Mouse (Mus musculus) megakaryocyte-erythroid progenitor cell, adult 5-6 weeks (primary cell): Measurements from ENCODE around the gene 6330403K07Rik. TPM values are rescaled to one million over a fixed set of nuclear protein-coding genes. Genes with fewer than 3 reads are reported as not detected.

Experiments used
- ATAC-seq: replicated peaks from 2 replicates; pipeline ENCODE4 v1.8.0; 2016; ENCODE audit warnings: mild to moderate bottlenecking, inconsistent platforms; ENCODE audit not compliant: severe bottlenecking, poor library complexity, low FRiP score, low TSS enrichment
- total RNA-seq, 2 experiments: library from RNA; stranded (forward) in 1 of 2; stranded (reverse) in 1 of 2; fragments of 200-1000, 215-1000 nt in 1 of 2; fragments of >200 nt in 1 of 2; fragmentation: Nextera tagmentation in 1 of 2; gene quantifications; 2 replicates each; pipeline ENCODE4 v1.2.3; 2014 to 2017

The 6330403K07Rik gene
- total RNA-seq, 2 experiments from 2014 or later, result not detected

GRCm38 (mm10) chr11:71003611-71004315 lies 29.6 kb downstream of the 6330403K07Rik start:
- peak; percentile 50 for ATAC-seq

- no peak for ATAC-seq
Observed at GRCm38 (mm10) chr11:71001167-71001566, 32.1 kb downstream of the 6330403K07Rik start.

- peak; percentile 96 for ATAC-seq
Observed at GRCm38 (mm10) chr11:70982557-70983228, 50.6 kb downstream of the 6330403K07Rik start, which contains the start of gene C1qbp. Gene C1qbp, minus strand, starts transcription at chr11:70983026.

- no peak for ATAC-seq
Observed at GRCm38 (mm10) chr11:70982030-70982429, 51.3 kb downstream of the 6330403K07Rik start.

Other genes starting within 250 kb of the 6330403K07Rik start
- gene Scimp, start 220.9 kb downstream of the 6330403K07Rik start, total RNA-seq (2014; fragmentation: Nextera tagmentation), result not detected in 2 replicates
- gene Scimp, start 220.9 kb downstream of the 6330403K07Rik start, total RNA-seq (2017), result 0.99 TPM in 1 of 2 replicates, not detected in the other
- gene Rabep1, start 188.7 kb downstream of the 6330403K07Rik start, total RNA-seq (2014; fragmentation: Nextera tagmentation), result 27.3 and 29.6 TPM in 2 replicates
- gene Rabep1, start 188.7 kb downstream of the 6330403K07Rik start, total RNA-seq (2017), result 72.8 and 75.8 TPM in 2 replicates
- 108 and 155 TPM in 2 replicates for gene Nup88, start 63.5 kb downstream of the 6330403K07Rik start, total RNA-seq (2014; fragmentation: Nextera tagmentation)
- 152 and 196 TPM in 2 replicates for gene Nup88, start 63.5 kb downstream of the 6330403K07Rik start, total RNA-seq (2017)
- 97.4 and 159 TPM in 2 replicates for gene Rpain, start 63.3 kb downstream of the 6330403K07Rik start, total RNA-seq (2014; fragmentation: Nextera tagmentation)
- 26.1 and 40.1 TPM in 2 replicates for gene Rpain, start 63.3 kb downstream of the 6330403K07Rik start, total RNA-seq (2017)
- 583 and 631 TPM in 2 replicates for gene C1qbp, start 50.5 kb downstream of the 6330403K07Rik start, total RNA-seq (2014; fragmentation: Nextera tagmentation)
- gene C1qbp, start 50.5 kb downstream of the 6330403K07Rik start, total RNA-seq (2017), result 97.5 and 154 TPM in 2 replicates
- gene Dhx33, start 29.1 kb downstream of the 6330403K07Rik start, total RNA-seq (2014; fragmentation: Nextera tagmentation), result 34.9 and 44.1 TPM in 2 replicates
- 54.4 and 55.9 TPM in 2 replicates for gene Dhx33, start 29.1 kb downstream of the 6330403K07Rik start, total RNA-seq (2017)
- gene Mis12, start 13.9 kb downstream of the 6330403K07Rik start, total RNA-seq (2014; fragmentation: Nextera tagmentation), result 21.2 and 26.6 TPM in 2 replicates
- 30.4 and 32.5 TPM in 2 replicates for gene Mis12, start 13.9 kb downstream of the 6330403K07Rik start, total RNA-seq (2017)
- gene Derl2, start 13.7 kb downstream of the 6330403K07Rik start, total RNA-seq (2014; fragmentation: Nextera tagmentation), result 14.4 and 18.8 TPM in 2 replicates
- gene Derl2, start 13.7 kb downstream of the 6330403K07Rik start, total RNA-seq (2017), result 31.0 and 39.3 TPM in 2 replicates
- gene Nlrp1a, start 111.2 kb upstream of the 6330403K07Rik start, total RNA-seq (2014; fragmentation: Nextera tagmentation), result 0.30 TPM in 1 of 2 replicates, not detected in the other
- 0.05 and 0.27 TPM in 2 replicates for gene Nlrp1a, start 111.2 kb upstream of the 6330403K07Rik start, total RNA-seq (2017)
- 0.40 TPM in 1 of 2 replicates, not detected in the other for gene Nlrp1b, start 197.2 kb upstream of the 6330403K07Rik start, total RNA-seq (2014; fragmentation: Nextera tagmentation)
- gene Nlrp1b, start 197.2 kb upstream of the 6330403K07Rik start, total RNA-seq (2017), result not detected in 2 replicates